Mouse (Mus musculus): ENCODE measurements around the gene Tdp1.
"Not testable (repeated sequence)": the region's sequence is repeated elsewhere in the genome, so short reads cannot be mapped to it uniquely, and the experiment has no call there.

The Tdp1 gene

DNA sequence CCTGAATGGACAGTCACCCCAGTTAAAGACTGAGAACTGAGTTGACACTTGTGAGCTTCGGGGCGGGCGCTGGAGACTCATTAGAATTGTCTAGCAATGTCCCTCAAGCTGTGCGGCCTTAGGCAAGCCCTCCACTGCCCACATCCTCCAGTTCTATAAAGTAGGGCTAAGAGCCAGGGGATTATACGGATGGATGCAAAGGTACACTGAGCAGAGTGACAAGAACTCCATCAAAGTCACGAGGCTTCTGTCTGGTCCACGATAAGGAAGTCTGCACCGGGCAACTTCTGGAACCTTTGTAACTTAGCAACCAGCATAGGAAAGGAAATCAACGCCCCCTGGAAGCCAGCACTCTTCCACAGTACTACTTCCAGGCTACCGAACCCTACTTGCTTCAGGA, 75.6 kb downstream of the Tdp1 start:
- DNase-seq: peak; percentile 14

DNA sequence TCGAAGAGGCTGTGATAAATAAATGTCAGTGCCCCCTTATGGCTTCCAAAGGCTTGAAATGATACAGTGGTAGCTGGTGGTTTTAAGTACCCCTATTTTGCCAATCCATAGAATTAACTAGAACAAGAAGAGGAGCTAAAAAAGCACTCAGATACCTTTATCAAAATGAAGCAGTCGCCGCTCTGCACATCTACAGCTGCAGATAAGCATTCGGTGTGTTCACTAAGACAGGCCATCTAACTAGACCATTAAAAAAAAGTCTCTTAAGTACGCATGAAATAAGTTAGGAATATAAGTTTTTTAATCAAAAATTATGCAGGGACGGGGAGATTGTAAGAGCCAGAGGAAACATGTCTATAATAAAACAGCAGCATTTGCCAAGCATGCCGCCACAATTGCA, 76.4 kb downstream of the Tdp1 start:
- no peak for DNase-seq

DNA sequence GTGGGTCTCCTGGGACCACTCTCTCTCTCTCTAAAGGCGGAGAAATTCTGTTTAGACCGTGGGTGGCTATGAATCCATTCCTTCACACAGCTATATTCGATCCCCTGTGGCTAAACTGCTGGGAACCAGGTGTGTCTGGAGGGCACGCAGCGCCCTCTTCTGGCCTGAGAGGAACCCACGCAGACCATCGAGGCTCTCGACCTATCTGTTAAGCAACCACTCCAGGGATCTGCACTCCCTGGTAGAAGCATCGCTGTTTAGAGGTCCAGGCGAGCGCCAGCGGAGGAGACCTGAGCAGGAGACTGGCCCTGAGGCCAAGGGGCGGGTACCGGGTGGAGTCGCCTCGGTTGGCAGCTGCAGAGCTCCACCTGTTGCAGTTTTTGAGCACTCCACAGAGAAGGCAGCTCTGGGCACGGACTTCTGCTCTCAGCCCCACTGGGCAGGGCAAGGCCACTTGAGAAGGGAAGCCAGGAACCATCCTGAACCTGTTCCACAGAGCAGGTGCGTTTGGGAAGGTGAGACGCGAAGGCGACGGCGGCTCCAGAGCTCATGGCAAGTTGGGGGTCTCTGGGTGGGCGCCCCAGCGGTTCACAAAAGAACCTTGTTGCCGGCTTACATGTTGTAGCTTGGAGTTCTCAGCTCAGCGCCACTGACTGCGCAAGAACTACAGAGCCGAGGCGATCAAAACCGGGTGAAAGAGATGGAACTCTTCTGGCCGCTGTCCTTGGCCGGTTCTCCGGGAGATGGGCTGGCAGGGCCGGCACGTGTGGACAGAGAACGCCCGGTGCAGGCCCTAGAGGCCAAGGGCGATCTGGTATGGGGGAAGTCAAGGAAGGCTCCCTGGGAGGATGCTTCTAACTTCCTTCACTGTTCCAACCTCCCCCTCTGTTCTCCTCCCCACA, 80.2 kb downstream of the Tdp1 start, which contains the start of gene Kcnk13:
Kcnk13 (plus strand) TSS at position 199 of the 902 bp plus-strand sequence.
- DNase-seq: peak; percentile 87

DNA sequence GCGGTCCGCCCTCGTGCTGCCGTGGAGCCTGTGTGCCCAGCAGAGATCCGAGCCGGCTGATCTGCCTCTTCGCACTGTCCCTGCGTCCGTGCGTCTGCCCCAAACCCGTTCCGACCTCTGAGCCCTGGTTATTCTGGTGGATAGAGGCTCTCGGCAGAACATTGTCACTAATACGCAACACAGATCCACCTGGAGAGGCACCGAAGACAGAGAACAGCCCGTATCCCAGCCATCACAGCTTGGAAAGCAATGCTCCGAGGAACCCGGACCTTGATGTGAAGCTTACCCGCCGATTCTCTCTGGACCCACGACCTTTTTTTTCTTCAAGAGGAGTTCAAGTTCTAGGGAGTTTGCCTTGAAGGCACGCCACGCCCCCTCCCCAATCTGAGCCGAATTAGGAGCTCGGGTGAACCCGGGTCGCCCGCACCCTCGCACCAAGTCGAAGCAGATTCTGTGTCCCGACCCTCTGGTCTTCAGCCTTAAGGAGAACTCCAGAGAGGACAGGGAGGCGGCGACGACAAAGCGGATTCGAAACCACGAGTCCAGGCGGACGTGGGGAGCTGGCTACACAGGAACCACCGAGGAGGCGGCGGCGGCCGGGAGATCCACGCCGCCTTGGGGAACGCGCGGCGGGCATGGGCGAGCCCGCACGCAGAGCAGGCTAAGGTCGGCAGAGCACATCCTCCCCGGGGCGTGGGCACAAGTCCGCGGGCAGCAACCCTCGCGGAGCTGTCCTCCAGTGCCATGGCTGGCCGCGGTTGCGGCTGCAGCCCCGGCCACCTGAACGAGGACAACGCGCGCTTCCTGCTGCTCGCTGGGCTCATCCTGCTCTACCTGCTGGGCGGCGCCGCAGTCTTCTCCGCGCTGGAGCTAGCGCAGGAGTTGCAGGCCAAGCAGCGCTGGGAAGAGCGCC, 81.1 kb downstream of the Tdp1 start:
- peak; percentile 60 for DNase-seq

DNA sequence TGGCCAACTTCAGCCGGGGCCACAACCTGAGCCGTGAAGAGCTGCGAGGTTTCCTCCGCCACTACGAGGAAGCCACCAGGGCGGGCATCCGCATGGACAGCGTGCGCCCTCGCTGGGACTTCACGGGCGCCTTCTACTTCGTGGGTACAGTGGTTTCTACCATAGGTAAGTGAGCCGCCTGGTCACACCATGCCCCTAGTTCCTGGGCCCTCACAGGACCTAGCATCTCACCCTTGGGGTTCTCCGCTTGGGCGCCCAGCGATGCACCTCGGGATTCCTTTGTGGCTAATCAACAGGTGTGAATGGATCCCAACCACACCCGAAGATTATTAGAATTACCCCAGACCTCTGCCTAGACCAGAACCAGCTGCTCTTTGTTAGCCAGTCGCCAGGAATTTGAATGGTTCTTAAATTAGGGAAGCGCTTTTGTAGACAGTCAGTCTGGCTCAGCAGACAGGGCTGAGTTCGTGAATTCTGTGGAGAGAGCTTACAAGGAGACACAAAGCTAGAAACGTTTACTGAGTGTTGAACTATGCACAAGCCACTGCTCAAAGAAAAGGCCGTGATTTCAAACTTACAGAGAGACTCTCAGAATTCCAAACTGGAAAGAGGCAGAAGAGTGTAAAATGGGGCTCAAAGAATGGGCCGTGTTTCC, 81.9 kb downstream of the Tdp1 start:
- no peak for DNase-seq

DNA sequence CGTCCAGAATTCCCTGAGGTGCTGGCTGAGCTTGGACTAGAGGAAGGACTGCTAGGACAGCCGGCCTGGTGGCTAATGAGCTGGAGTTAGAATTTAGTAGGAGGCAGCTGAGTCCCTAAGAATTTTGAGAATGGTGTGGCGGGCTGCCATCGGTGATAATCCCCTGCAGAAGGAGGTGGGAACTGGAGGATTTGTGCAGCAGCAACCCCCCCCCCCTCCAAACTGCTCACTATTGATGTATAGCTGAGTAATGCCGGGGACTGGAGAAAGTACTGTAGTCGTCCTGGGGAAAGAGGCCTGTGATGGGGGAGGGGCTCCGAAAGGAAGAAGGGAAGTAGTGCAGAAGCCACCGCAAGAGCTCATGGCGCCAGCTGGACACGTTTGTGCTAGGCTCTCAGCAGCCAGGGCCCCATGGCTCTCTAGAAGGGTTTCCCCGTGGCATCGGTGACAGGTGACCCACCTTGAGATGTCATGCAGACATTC, 82.6 kb downstream of the Tdp1 start:
- peak; percentile 42 for DNase-seq

DNA sequence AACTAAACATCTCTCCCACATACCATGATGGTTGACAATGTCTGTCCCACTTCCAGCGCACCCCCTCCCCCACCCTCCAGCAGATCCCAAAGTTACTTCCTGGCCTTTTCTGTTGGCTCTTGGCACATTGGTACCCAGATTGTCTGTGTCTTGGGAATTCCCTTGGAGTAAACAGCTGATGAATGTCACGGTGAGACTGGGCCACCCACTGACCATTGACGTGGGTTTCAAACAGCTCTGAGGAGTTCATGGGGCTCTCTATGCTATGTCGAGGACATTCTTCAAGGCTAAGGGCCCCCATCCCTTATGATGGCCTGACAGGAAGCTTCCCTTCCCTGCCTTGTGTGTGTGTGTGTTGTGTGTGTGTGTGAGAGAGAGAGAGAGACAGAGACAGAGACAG, 85.6 kb downstream of the Tdp1 start:
- DNase-seq: no peak

DNA sequence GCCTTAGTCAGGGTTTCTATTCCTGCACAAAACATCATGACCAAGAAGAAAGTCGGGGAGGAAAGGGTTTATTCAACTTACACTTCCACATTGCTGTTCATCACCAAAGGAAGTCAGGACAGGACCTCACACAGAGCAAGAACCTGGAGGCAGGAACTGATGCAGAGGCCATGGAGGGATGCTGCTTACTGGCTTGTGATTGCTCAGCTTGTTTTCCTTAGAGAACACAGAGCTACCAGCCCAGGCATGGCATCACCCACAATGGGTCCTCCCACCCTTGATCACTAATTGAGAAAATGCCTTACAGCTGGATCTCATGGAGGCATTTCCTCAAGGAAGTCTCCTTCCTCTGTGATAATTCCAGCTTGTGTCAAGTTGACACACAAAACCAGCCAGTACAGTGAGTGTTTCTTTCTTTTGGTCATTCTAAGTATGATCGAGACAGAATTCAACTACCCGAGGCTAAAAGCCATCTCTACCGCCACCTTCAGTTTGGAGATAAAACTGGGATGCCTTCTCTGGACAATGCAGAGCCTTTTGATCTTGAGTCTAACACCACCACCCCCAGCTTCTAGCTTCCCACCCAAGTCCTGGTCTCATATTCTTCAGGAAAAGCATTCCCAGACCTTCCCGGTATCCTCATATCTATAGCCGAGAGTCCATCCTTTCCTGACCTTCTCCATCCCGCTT, 87.0 kb downstream of the Tdp1 start:
- not testable (repeated sequence) for DNase-seq

DNA sequence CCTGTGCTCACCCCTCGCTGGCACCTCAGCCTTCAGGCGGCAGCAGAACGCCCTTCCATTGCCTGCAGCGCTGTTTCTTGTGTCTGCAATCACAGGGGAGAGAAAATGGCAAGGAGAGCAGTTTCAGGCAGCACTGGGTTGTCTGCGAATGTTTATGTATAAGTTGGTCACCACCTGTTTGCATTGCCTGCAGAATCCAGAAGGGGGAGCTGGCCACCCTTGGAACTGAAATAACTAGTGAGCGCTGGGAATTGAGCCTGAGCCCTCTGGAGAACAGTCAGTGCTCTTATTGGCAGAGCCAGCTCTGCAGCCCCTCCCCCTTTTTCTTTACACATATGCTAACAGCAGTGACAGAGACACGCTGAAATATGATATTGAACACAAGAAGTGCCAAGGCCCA, 88.5 kb downstream of the Tdp1 start:
- no peak for DNase-seq

DNA sequence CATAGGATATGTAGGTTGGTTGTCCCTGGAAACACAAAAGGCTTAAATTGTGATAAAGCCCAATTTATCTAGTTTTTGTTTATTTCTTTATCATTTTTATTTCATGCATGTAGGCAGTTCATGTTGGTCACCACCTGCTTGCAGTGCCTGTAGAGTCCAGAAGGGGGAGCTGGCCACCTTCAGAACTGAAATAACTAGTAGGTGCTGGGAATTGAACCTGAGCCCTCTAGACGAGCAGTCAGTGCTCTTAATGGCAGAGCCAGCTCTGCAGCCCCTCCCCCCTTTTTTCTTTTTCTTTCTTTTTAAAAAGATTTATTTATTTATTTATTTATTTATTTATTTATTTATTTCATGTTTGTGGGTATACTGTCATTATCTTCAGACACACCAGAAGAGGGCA, 89.3 kb downstream of the Tdp1 start:
- DNase-seq: no peak

DNA sequence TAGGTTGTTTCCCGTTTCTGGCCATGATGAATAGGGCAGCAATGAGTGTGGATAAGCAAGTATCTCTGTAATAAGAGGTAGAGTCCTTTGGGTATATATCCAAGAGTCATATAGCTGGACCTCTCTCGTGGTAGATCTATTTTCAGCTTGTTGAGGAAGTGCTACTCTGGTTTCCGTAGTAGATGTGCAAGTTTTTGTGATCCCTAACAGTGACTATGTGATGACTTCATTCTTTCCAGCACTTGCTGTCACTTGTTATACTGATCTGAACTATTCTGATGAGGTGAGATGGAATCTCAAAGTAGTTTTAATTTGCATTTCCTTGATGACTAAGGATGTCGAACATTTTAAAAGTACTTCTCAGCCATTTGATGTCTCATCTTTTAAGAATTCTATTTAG, 95.2 kb downstream of the Tdp1 start:
- DNase-seq: no peak

DNA sequence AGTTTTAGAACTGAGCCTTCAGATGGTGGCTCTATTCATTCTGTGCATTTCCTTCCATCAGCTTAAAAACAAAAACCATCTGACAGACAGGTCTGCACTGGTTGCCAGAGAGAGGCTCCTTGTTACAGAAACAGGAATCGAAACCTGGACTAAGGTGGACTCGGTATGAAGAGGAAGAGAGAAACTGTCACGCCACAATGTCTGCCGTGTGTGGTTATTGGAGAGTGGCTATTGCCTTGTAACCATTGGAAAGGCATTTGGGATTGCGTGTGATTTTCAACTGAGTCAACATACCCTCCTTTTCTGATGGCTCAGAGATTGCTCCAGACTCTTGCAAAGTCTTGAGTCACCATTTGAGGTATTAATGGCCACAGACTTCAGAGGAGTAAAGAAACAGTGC, 102.5 kb downstream of the Tdp1 start:
- DNase-seq: no peak

DNA sequence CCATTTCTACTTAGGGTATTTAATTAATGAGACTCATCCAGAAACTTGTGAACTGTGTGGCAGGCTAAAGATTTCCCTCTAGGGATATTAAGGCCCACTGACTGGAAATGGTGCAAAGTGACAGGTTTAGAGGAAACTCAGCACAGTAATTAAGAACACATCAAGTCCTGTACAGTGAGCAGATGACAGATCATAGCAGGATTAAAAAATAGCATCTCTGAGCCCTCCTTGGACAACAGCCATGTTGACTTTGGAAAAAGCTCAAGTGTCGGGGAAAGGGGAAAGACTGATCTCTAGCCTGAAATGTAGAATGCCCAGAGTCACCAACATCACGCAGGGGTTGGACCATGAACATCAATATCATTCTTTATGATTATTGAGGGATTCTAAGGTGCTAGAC, 103.8 kb downstream of the Tdp1 start:
- no peak for DNase-seq

DNA sequence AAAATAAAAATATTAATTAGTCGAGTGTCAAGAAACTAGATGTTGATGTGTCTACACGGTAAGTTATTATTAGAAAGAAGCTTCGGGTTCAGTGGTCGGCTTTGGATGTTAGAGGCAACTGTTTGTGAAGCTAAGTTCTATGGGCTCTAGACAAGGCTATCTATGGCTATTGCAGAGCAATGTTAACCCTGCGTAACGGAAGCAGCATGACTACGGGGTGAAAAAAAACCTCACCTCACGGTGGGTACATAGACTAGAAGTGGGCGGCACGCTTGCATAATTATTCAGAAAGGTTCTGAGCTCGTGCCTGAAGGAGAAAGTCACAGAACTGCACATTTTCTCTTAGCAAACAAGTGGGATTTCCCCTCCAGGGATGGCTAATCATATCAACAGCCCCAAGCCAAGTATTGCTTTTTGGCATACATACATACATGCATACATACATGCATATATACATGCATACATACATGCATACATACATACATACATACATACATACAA, 108.1 kb downstream of the Tdp1 start:
- no peak for DNase-seq

DNA sequence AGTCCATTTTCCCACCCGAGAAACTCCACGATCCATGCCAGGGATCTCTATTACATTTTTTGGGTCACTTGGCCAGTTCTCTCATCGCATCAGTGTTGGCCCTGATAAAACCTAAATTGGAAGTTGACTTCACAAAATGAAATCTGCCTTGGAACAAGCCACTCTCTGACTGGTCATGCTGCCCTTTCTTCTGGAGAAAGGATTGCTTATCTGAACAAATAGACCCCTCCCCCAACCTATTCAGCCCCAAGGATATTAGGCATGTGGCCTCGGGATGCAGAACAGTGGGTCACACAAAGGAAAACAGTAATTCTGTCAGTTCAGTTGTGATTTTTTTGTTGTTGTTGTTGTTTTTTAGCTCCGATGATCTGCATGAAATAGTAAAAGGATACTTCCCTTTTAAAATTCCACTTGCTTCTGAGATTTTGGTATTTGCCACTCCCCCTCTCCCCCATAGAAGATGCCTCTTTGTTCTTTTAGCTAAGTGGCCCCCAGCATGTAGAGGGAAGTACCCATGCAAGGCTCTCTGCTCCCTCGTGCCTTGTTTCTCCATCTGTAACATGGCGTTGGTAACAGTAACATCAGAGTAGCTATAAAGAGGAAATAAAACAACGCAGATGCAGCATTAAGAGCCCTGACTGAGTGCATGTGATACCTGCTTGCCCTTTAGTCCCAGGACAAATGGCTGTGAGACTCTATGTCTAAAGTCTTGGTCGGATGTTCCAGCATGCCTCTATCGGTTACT, 109.0 kb downstream of the Tdp1 start:
- DNase-seq: no peak

DNA sequence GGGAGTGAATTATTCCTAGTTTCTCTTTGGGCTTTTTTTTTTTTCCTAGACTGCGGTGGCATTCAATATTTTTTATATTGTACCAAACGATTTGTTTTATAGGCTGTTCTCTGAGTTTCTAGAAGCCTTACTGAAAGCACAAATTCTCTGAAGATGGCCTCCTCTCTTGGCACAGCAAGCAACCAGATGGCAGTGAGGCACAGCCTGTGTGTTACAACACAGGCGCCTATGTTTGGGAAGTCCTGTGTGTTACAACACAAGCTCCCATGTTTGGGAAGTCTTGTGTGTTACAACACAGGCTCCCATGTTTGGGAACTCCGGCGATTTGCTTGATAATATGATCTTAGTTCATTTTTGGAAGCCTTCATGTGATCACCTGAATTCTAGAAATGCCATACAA, 111.6 kb downstream of the Tdp1 start:
- DNase-seq: no peak

DNA sequence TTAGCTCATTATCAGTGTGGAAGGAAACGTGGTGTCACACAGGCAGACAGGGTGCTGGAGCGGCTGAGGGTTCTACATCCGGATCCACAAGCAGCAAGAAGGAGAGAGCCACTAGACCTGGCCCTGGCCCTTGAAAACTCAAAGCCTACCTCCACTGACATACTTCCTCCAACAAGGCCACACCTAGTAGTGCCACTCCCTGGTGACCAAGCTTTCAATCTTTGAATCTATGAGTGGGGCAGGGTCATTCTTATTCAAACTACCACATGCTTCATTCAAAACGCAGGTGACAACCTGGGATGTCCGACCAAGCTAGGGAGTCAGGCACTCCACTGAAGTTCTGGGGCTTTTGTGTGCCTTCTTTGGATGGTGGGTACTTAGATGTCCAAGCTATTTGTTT, 115.4 kb downstream of the Tdp1 start:
- no peak for DNase-seq

DNA sequence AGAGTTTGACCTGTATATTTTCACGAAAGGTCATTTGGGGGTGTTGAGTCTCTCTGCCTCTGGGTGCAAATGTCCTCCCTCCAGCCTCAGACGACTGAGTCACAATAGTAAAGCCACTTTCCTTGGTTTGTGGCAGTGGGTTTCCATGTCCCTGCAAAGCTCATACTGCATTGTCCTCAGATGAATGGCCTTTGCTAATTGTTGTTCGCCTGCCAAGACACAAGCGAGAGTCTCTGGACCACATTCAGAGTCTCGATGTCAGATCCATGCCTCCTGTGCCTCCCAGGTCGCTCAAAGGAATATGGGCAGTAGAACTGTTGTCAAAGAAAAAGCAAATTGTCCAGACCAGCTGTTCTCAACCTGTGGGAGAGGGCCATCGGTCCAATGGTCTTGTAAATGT, 116.1 kb downstream of the Tdp1 start:
- DNase-seq: no peak

DNA sequence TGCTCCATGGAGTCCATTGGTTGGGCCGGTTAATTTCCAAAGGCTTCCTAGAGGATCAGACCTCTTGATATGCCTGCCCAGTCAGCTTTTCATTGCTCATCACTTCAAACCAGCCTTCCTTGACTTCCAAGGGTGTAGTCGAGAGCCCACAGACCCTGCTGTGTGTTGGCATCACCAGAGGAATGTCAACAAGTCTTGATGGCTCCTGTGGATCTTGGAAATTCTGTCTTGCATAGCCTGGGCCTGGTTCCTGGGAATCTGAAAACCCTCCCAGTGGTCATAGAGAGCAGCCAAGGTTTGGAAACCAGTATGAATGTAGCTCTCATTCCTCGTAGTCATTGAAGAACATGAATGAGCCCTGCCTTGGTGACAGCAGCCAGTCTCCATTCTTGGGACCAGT, 116.9 kb downstream of the Tdp1 start:
- DNase-seq: no peak

DNA sequence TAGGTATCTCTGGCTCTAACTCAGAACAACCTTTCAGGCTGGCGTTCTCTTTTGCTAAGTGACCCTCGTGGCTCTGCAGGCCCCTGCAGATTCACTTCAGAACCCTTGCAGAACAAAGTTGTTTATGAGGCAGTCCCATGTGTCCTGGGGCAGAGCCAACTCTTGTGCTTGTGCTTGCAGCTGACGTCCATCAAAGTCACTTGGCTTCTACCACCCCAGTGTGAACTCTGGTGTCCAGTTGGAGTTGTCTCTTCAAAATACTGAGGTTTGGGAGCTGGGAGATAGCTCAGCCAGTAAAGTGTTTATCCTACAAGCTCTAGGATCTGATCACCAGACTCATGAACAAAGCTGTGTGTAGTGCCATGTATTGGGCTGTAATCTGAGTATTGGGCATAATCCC, 117.6 kb downstream of the Tdp1 start:
- no peak for DNase-seq

DNA sequence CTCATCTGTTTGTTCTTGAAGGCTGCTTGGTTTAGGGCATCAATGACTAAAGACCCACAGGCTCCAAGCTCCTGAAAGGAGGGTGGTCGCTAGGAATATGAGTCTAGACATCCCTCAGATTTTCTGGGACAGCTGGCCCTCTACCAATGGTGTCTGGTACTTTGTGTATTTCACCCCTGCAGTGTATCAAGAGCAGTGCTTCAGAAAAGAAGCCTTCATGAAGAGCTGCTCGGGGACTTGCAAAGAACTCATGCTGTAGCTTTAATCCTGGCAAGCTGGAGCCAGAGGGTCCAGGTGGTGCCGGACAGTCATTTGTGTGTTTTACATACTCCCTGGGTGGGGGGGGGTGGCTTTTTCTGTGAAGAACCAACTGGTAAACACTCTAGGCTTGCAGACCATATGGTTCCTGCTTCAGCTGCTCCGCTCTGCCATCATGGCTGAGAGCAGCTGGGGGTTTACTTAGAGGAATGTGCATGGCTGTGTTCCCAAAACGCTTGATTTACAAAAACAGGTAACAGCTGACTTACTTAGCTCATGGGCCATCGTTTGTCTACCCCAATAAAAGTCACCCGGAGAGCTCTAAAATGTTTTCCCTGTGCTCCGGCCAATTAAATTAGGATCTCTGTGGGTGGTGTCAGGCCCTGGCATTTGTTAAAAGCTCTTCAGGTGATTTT, 118.7 kb downstream of the Tdp1 start:
- peak; percentile 34 for DNase-seq

Measured in embryo, embryonic 11 days (tissue).